Mouse (Mus musculus) spleen, adult 2 months (tissue): ENCODE data around the gene Lrwd1.

ENCODE experiments used
- CTCF ChIP-seq: fragments of 200-500 bp; IDR thresholded peaks from 2 replicates; pipeline ENCODE4 v1.5.1; 2011; ENCODE audit warnings: mild to moderate bottlenecking, inconsistent platforms; ENCODE audit not compliant: insufficient read depth, insufficient read length, insufficient replicate concordance; ENCODE audit errors: extremely low read depth
- POLR2A ChIP-seq: fragments of 200-500 bp; IDR thresholded peaks from 2 replicates; pipeline ENCODE4 v1.6.1; 2011; ENCODE audit warnings: low read depth, low read length, inconsistent platforms

DNA sequence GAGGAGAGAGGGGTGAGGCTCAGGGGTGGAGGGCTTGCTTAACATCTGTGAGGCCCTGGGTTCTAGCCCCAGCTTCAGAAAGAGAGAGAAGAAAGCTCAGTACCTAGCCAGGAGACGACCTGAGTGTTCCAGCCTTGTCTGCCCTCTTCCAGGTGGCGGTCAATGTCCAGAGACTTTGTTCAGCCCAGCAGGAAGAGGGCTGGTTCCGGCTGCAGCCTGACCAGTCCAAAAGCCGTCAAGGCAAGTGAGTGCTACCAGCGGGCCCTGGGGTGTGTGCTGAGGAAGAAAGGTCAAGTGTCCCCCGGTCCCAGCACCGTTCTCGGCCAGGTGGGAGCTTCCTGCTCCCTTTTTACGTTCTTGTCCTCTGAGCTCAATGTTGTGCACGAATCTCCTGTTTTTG, 37.3 kb downstream of the Lrwd1 start:
- TF ChIP-seq CTCF = no peak
- TF ChIP-seq POLR2A = no peak
